Mouse (Mus musculus): ENCODE results near the gene Cdk13.

DNA sequence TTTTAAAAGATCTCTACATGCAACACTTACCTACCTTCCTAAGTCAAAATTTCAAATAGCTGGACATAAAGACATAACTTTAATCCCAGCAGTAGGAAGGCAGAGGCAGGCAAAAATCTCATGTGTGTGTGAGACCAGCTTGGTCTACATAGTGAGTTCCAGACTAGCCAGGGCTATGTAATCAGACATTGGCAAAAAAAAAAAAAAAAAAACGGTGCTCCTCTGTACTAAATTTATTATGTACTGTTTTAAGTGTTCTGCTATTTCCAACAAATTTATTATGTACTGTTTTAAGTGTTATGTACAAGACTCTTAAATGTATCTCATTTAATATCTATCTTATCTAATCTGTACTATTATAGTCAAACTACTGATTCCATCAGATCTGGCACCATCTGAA, 28.6 kb downstream of the Cdk13 start:
- no peak for TF ChIP-seq POLR2A (IDR thresholded peaks at IDR 0.05; ENCODE audit: extremely low read depth, insufficient read depth, low read length)
- TF ChIP-seq CTCF (IDR thresholded peaks at IDR 0.05; ENCODE audit: extremely low read depth, insufficient read depth, low read length) = no peak
